Mouse (Mus musculus) CH12.LX (cell line): ENCODE measurements around the gene Dlst. TPM values are rescaled to one million over a fixed set of nuclear protein-coding genes. Genes with fewer than 3 reads are reported as not detected.

Source experiments
- DNase-seq: peaks from one replicate; pipeline ENCODE4 v3.0.0-alpha.2; 2013; ENCODE audit errors: extremely low read depth
- H3K27ac ChIP-seq: 2 replicates; pipeline ENCODE4 v1.5.1; 2012; ENCODE audit warnings: low read depth, mild to moderate bottlenecking, control low read depth, moderate library complexity; ENCODE audit not compliant: insufficient read depth
- H3K27me3 ChIP-seq: replicated peaks from 2 replicates; pipeline ENCODE3; 2012; ENCODE audit warnings: inconsistent platforms
- H3K36me3 ChIP-seq, 2 experiments: replicated peaks in 1 of 2; 2 replicates each; pipeline versions ENCODE3 to v1.6.1; 2012; ENCODE audit warnings: inconsistent platforms in 1 of 2, low read length in 1 of 2, mild to moderate bottlenecking in 1 of 2, mixed read lengths in 1 of 2, moderate library complexity in 1 of 2; ENCODE audit not compliant: control insufficient read depth in 1 of 2, insufficient read depth in 1 of 2
- H3K4me1 ChIP-seq, 2 experiments: 2 replicates each; pipeline ENCODE4 v1.6.1; 2012; ENCODE audit warnings: inconsistent platforms in 1 of 2, moderate library complexity in 1 of 2; ENCODE audit not compliant: insufficient read depth in 2 of 2, control insufficient read depth in 1 of 2
- H3K4me2 ChIP-seq: 2 replicates; pipeline ENCODE4 v1.6.1; 2012; ENCODE audit warnings: low read depth, mild to moderate bottlenecking, control low read depth; ENCODE audit not compliant: poor library complexity, insufficient read depth, severe bottlenecking
- H3K4me3 ChIP-seq, 3 experiments: fragments of 150-350 bp in 1 of 3; sonication (generic) in 1 of 3; replicated peaks in 1 of 3; 2 replicates each; pipeline versions ENCODE3 to v1.5.1; 2011 to 2012; ENCODE audit warnings: low read depth in 2 of 3, low read length in 2 of 3, mild to moderate bottlenecking in 2 of 3, moderate library complexity in 2 of 3, control low read depth in 1 of 3, improper control_type of control experiment in 1 of 3, inconsistent platforms in 1 of 3, mixed read lengths in 1 of 3; ENCODE audit not compliant: poor library complexity in 1 of 3
- H3K79me2 ChIP-seq: replicated peaks from 2 replicates; pipeline ENCODE4 v1.6.1; 2012; ENCODE audit warnings: mild to moderate bottlenecking, moderate library complexity; ENCODE audit not compliant: control insufficient read depth, poor library complexity, insufficient read depth, severe bottlenecking; ENCODE audit errors: extremely low read depth
- H3K9ac ChIP-seq: 2 replicates; pipeline ENCODE4 v1.6.1; 2012; ENCODE audit warnings: low read depth, mild to moderate bottlenecking, control low read depth, moderate library complexity; ENCODE audit not compliant: insufficient read depth
- H3K9me3 ChIP-seq: replicated peaks from 2 replicates; pipeline ENCODE3; 2012; ENCODE audit warnings: low read length, inconsistent platforms, mixed read lengths
- BHLHE40 ChIP-seq: IDR thresholded peaks from 2 replicates; pipeline ENCODE4 v1.6.1; 2011; ENCODE audit warnings: mild to moderate bottlenecking, low read depth, low read length, improper control_type of control experiment
- CHD2 ChIP-seq: IDR thresholded peaks from 2 replicates; pipeline ENCODE4 v1.6.1; 2011; ENCODE audit warnings: low read length, improper control_type of control experiment
- CTCF ChIP-seq, 2 experiments: IDR thresholded peaks in 1 of 2; conservative IDR thresholded peaks in 1 of 2; 2 replicates each; pipeline ENCODE4 v1.5.1; 2011 to 2012; ENCODE audit warnings: low read depth in 2 of 2, low read length in 2 of 2, improper control_type of control experiment in 1 of 2, inconsistent platforms in 1 of 2, mild to moderate bottlenecking in 1 of 2, moderate library complexity in 1 of 2
- ETS1 ChIP-seq: conservative IDR thresholded peaks from 2 replicates; pipeline ENCODE4 v1.6.1; 2012; ENCODE audit warnings: low read depth, mild to moderate bottlenecking, inconsistent platforms, low read length, improper control_type of control experiment, moderate library complexity
- JUN ChIP-seq: IDR thresholded peaks from 2 replicates; pipeline ENCODE4 v1.6.1; 2011; ENCODE audit warnings: low read depth, mild to moderate bottlenecking, low read length, improper control_type of control experiment, moderate library complexity; ENCODE audit not compliant: insufficient read depth
- KAT2A ChIP-seq: IDR thresholded peaks from 2 replicates; pipeline ENCODE4 v1.6.1; 2012; ENCODE audit warnings: low read length, improper control_type of control experiment, inconsistent platforms; ENCODE audit not compliant: insufficient replicate concordance
- MAZ ChIP-seq: IDR thresholded peaks from 2 replicates; pipeline ENCODE4 v1.6.1; 2012; ENCODE audit warnings: low read depth, mild to moderate bottlenecking, inconsistent platforms, low read length, improper control_type of control experiment, moderate library complexity
- MXI1 ChIP-seq: IDR thresholded peaks from 2 replicates; pipeline ENCODE4 v1.6.1; 2011; ENCODE audit warnings: mild to moderate bottlenecking, low read depth, low read length, improper control_type of control experiment
- NELFE ChIP-seq: IDR thresholded peaks from 2 replicates; pipeline ENCODE4 v1.6.1; 2011; ENCODE audit warnings: low read depth, low read length, improper control_type of control experiment
- NRF1 ChIP-seq: IDR thresholded peaks from 2 replicates; pipeline ENCODE4 v1.6.1; 2014; ENCODE audit warnings: low read depth, mild to moderate bottlenecking, inconsistent platforms, low read length, improper control_type of control experiment, moderate library complexity
- RAD21 ChIP-seq: IDR thresholded peaks from 2 replicates; pipeline ENCODE4 v1.6.1; 2011; ENCODE audit warnings: low read depth, mild to moderate bottlenecking, low read length, improper control_type of control experiment, moderate library complexity
- RCOR1 ChIP-seq: conservative IDR thresholded peaks from 2 replicates; pipeline ENCODE4 v1.6.1; 2012; ENCODE audit warnings: low read depth, mild to moderate bottlenecking, inconsistent platforms, low read length, improper control_type of control experiment
- SMC3 ChIP-seq: IDR thresholded peaks from 2 replicates; pipeline ENCODE4 v1.6.1; 2011; ENCODE audit warnings: low read depth, low read length, improper control_type of control experiment
- TBP ChIP-seq: conservative IDR thresholded peaks from 2 replicates; pipeline ENCODE4 v1.6.1; 2011; ENCODE audit warnings: low read depth, low read length, improper control_type of control experiment
- USF2 ChIP-seq: conservative IDR thresholded peaks from 2 replicates; pipeline ENCODE4 v1.6.1; 2011; ENCODE audit warnings: low read depth, low read length, improper control_type of control experiment
- ZMIZ1 ChIP-seq: IDR thresholded peaks from 2 replicates; pipeline ENCODE4 v1.6.1; 2012; ENCODE audit warnings: low read depth, mild to moderate bottlenecking, inconsistent platforms, low read length, improper control_type of control experiment
- dilution Hi-C: fragments of 300-500 bp; cut with MboI; formaldehyde crosslinking; loops from 2 replicates; pipeline ENCODE4 v1.14.3; 2020; ENCODE audit warnings: low sequenced_read_pairs; ENCODE audit not compliant: extremely low pct_unique_long_range_greater_than_20kb, extremely low pct_ligation_motif_present
- in situ Hi-C: fragments of 300-500 bp; cut with MboI; formaldehyde crosslinking; loops from 3 replicates; pipeline ENCODE4 v1.14.3; 2019; ENCODE audit warnings: low sequenced_read_pairs, low pct_ligation_motif_present, low pct_unique_long_range_greater_than_20kb, mixed read lengths
- polyA plus RNA-seq: library from polyadenylated mRNA; unstranded; fragments of >175 nt; gene quantifications from 2 replicates; pipeline ENCODE4 v1.2.1, GENCODE M21; 2012; ENCODE audit warnings: low read depth; ENCODE audit not compliant: insufficient read length
- total RNA-seq, 2 experiments: library from RNA; depleted of rRNA; stranded (reverse); fragments of 300-350 nt in 1 of 2; fragments of >200 nt in 1 of 2; gene quantifications; 2 replicates each; pipeline ENCODE4 v1.2.3; 2012 to 2014

Gene Dlst
- total and polyA plus RNA-seq, 3 experiments = 116 to 165 (median 144) TPM

DNA sequence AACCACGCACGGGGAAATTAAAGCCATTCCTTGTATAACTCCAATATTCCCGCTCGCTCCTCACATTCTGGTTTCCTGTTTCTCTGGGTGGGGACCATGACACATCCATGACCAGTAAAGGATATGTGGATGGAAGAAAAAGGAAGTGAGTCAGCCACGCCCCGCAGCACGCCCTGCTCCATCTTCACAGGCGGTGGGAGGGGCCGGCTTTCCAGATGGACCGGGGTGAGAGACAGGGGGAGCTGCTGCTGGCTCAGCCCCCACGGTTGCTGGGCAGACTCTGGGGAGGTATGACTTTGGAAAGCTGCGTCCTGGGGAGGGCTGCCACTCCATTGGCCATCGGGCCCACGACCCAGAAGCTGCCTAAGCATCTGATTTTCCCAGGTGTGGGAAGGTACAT lies 16.6 kb upstream of the Dlst start:
- Histone ChIP-seq H3K79me2 (no peaks in the 10 kb centered on the region), H3K9me3 (peaks cover 5% of the 10 kb centered on the region), H3K36me3 (peaks cover 37 to 56% of the 10 kb centered on the region in 2 experiments), H3K9ac (no peak overlapping the region), H3K4me2 (no peak overlapping the region), H3K27me3 (no peaks in the 10 kb centered on the region), H3K4me1 (peaks cover 8 to 49% of the 10 kb centered on the region in 2 experiments), H3K27ac (no peak overlapping the region), H3K4me3 (no peak overlapping the region)
- in situ Hi-C loops = loop anchor here (5.0 kb wide), 1 partner anchor 38 kb away; no protein-coding TSS in a partner anchor
- DNase-seq = no peak
- TF ChIP-seq KAT2A (no peak), CHD2 (no peak), MAZ (no peak), MXI1 (no peak), CTCF (conservative IDR thresholded peaks at IDR 0.05 in 1 of 2, IDR thresholded peaks at IDR 0.05 in 1 of 2; ENCODE audit: low read depth in 2 of 2, low read length in 2 of 2) (no peak), NRF1 (no peak), JUN (no peak), ETS1 (no peak), RAD21 (no peak), NELFE (no peak), SMC3 (no peak), TBP (no peak), ZMIZ1 (no peak), RCOR1 (no peak), BHLHE40 (no peak)
- dilution Hi-C loops = no loop called here

DNA sequence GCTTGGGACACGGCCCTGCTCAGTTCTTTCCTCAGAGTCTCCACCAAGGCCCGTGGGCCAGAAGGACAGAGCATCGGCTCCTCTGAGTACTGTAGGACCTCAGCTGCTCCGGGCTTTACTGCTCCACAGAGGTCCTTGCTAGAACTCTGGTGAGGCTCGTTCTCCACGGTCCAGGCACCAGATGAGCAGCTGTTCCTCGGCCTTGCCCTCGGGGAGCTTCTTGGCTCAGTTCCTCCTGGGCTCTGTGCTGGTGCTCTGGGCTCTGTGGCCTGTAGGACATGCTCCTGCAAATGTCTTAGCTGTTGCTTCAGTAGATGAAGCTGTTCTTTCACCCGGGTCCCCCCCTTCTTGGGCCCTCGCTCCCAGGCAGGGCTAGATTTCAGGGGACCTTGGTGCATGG lies 15.9 kb upstream of the Dlst start:
- DNase-seq = no peak
- TF ChIP-seq USF2 = no peak
- H3K4me3 ChIP-seq = no peak overlapping the region
- no peaks in the 10 kb centered on the region for H3K9me3 ChIP-seq
- dilution Hi-C loops (no loop called here), in situ Hi-C loops (loop anchor here (5.0 kb wide), 1 partner anchor 38 kb away; no protein-coding TSS in a partner anchor)
- H3K4me2 ChIP-seq = no peak overlapping the region
- no peaks in the 10 kb centered on the region for H3K27me3 ChIP-seq
- H3K9ac ChIP-seq = no peak overlapping the region
- H3K27ac ChIP-seq = no peak overlapping the region
- peaks cover 32 to 51% of the 10 kb centered on the region in 2 experiments for H3K36me3 ChIP-seq
- H3K79me2 ChIP-seq = no peaks in the 10 kb centered on the region
- H3K4me1 ChIP-seq = peaks cover 8 to 49% of the 10 kb centered on the region in 2 experiments
